Mouse (Mus musculus) lung, postnatal 14 days (tissue): ENCODE results near the gene Lsamp.

ENCODE experiments used
- DNase-seq: peaks from one replicate; pipeline ENCODE4 v3.0.0; 2021

Lsamp gene

DNA sequence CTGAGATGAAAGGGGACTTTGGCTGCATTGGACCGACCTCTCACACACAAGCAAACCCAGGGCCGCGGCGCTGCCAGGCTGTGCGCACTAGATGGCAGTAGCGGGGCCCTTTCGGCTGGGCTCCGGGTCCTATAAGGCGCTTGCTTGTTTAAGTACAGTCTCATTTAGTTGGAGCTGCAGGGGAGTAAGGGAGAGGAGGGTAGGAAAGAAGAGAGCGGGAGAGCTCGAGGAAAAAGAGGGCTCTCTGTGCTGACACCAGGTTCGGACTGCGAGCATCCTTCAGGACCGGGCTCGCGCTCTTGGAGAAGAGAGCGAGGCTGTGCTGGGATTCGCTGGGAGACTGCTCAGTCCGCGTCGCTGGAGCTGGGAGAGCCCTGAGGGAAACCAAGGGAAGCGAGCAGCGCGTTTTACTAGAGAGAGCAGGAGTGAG is at the start of gene Lsamp:
Gene Lsamp (plus strand): TSS at position 157 of the 430 bp plus-strand sequence.
- peak; percentile 34 for DNase-seq

DNA sequence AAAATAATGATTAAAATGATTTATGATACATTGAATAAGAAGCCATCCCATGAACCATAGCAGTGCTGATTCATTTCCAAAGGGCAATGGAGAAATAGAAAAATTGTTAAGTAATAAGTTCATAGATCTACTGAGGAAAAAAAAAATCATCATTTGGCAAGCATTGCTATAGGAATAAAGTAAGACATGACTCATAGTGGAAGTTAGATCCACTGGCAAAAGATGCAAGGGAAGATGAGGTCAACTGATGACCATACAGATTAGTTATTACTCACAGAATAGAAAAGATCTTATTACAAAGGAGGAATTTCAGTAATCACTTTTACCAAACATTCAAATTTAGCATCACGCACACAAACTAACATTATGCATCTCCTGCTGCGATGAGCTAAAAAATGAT is 26.5 kb upstream of the Lsamp start:
- no peak for DNase-seq

DNA sequence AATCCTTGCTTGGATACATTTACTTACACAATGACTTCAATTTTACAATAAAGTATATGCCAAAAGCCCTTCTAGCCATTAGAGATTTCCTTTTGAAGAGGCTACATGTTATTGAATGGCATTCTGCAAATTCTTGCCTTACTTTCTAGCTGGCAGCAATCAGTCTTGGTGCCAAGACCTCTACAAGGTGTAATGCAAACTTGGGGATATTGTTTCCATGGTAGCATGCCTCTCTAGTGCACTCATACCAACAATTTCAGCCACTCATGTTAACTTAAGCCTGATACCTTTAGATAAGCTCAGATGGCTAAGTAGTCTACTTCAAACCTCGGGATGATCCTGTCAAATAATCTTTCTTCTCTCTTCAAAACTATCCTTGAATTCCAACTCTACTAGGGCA is 11.4 kb upstream of the Lsamp start:
- no peak for DNase-seq

DNA sequence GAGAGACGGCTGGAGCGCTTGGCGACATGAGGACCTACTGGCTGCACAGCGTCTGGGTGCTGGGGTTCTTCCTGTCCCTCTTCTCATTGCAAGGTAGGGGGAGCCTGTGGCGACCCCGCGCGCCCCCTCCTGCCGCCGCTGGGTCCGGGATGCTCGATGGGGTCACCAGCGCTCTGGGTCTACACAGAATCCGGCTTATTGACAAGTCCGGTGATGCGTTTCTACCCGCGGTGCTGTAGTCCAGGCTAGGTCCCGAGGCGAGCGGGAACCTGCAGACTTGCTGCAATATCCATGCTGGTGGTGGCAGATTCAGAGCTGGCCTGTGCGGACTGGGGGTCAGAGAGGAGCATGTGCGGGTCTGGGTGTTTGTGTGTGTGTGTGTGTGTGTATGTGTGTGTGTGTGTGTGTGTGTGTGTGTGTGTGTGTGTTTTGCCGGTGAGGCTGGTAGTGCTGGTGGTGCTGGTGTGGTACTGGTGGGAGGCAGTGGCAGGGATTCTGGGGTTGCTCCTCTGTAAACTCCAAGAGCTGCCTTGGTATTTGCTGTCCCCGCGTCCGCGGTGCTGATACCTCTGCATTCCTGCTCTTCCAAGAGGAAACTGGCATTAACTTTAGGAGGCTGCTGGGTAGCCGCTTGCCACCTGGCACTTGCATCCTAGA is 602 bp downstream of the Lsamp start:
- no peak for DNase-seq

DNA sequence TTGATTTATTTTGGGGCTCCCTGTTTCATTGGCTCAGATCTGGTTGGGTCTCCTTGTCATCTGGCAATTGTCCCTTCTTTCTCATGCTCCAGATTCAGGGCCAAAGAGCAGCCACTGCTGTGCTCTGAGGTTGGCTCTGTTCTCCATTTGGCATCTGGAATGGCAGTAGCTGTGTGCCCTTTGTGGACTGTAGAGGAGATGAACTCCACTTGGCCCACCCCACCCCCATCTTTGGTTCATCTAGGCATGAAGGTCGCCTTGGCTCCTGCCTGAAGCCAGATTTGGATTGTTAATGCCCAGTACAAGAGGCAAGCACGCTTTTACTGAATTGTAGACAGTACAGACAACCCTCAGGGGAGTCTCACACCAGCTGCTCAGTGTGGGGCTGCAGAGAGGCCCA is 4.3 kb downstream of the Lsamp start:
- DNase-seq, result no peak

DNA sequence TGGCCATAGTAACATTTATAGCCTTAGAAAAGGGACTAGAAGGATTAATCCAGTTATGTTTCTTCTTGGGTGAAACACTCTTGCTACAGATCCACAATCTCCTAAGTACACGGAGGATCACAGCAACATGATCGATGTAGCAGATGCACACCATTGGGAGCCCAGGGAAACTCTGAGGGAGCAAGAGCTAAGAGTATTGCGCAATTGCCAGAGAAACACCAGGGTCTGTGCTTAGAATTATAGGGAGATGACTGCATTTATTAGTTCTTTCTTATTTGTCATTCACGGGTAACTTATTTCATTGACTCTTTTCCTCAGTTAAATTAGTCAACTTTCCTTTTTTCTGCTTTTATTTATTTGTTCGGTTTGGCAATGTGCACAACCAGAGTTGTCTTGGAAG is 10.7 kb downstream of the Lsamp start:
- no peak for DNase-seq

DNA sequence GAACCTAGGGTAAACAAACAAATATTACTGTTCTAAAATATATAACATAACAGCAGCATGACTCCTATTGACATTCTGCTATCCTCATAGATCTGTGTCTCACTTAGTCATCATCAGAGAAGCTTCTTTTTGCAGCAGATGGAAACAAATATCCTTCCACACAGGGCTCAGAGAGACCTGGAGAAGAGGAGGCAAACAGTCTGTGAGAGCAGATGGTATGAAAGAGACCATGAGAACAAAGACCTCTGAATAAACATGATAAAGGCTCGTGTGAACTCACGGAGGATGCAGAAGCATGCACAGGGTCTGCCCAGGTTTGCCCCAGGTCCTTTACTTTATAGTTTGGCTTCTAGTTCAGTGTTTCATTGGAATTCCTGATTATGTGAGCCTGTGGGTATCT is 24.6 kb downstream of the Lsamp start:
- DNase-seq, result no peak

DNA sequence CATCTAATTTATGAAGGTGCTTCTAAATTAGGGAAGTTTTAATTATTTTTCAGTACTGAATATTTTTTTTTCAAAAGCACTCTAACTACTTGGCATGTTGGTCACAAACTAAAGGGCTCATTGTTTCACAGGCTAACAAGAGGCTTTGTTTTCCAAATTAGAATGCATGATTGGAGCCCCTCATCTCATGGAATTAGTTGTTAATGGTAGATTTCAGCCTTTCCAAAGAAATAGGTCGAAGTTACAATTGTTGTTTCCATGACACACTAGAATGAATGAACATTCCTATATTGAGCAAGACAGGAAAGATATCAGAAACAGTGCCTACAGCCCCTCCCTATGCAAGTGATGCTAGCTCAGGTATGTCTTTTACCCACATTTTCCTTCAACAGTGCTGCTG is 26.9 kb downstream of the Lsamp start:
- DNase-seq, result no peak

DNA sequence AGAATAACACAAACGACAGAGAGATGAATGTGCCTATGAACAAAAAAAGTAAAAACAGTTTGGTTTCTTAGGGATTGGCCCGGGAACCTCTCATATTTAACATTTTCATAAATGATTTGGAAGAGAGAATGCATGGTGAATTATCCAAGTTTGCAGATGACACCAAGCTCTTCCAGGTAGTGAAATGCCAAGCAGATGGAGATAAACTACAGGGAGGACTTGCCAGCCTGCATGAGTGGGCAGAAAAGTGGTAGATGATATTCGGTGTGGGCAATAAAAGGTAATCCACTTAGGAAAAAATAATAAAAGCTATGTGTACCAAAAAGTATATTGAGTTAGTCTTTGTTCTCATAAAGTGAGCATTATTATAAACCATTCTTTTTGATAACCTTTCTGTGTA is 38.5 kb downstream of the Lsamp start:
- DNase-seq, result no peak

DNA sequence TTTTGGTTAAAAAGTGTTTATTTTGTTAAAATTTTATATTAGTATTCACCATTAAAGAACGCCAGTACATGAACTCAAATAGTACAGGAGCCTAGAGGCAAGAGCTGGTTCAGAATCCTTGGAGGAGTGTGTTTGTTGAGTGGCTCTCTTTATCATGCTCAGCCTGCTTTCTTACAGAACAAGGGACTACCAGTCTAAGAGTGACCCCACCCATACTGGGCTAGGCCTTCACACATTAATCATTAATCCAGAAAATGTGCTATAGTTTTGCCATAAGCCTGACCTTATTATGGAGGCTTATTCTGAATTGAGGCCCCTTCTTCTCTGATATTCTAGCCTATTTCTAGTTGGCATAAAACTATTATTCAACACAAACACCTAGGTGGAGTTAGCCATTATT is 52.6 kb downstream of the Lsamp start:
- no peak for DNase-seq

DNA sequence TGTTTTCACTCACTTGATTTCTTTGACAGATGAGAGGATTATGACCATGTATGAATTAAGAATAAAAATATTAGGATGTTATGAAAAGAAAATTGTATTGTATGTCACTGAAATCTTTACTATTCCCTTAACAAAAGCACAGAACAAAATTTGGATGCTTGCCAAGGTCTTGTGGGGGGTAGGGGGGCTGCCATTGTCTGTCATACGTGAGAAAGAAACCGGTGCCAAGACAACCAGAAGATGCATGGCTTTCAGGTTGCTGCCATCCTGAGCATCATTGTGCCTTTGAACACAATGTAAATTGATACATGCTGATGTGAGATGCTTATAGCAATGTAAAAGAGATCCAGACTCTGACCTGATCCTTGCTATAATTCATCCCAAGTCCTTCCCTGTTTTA is 75.4 kb downstream of the Lsamp start:
- DNase-seq, result no peak

DNA sequence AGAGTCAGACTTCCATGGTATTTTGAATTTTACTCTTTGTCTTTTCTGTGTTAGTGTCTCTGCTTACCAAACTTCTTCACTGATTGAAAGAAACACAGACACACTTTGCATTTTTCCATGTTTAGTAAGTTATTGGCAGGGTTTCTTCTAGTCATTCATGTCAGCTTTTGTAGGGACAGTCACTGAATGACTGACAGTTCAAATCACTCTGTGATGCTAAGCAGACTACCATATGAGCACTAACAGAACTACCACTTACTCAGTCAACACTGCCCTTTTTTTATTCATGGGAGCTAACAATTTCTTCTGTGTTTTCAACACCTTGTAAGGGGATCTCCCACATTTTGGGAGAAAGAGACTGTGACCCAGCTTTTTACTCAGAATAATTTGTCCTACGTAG is 75.8 kb downstream of the Lsamp start:
- DNase-seq, result no peak

DNA sequence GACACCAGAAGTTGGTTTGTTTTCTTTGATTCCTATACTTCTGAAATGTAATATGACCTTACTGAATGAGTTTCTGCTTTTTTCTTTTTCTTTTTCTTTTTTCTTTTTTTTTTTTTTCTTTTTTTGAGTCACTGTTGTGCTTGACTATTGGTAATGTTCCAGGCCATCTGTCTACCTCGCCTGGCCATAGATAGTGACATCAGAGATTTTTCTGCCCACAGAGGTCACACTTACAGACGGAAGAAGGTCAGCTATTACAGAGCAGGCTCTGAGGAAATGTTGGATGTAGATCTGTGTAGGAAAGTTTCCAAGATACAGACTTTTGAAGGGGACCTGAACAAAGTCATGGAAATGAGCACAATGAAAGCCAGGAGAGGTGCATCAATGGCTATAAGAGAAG is 76.3 kb downstream of the Lsamp start:
- no peak for DNase-seq

DNA sequence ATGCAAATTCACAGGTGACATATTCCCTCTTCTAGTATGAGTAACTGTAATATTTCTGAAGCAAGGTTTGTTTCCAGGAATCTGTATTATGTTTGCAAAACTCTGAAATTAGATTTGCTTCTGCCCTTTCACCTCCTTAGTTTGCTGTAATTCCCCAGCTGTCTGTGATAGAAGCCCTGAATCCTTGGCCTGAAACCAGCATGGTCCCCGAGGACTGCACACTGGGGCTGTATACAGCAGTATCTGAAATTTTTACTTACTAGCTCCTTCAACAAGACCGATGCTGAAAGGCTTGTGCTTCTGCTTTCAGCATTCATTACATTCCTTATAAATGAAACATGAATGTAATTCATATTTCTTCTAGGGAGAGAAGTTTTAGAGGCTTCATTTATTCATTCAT is 91.4 kb downstream of the Lsamp start:
- DNase-seq, result no peak

DNA sequence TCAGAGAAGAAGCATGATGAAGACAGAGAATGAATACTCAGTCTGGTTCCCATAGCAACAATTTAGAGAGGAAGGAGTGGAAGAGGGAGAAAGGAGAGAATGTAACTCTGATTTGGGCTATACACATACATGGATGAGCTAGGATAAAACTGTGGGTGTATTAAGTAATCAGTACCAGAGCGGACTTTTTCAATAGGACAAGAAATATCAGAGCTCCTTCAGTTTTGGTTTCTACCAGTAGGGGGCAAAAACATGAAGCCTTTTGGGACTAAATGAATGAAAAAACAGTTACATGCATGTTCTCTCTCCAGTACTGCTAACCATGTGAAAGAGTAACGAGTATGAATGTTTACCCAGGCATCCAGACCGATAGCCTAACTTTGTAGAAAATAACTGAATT is 96.1 kb downstream of the Lsamp start:
- no peak for DNase-seq

DNA sequence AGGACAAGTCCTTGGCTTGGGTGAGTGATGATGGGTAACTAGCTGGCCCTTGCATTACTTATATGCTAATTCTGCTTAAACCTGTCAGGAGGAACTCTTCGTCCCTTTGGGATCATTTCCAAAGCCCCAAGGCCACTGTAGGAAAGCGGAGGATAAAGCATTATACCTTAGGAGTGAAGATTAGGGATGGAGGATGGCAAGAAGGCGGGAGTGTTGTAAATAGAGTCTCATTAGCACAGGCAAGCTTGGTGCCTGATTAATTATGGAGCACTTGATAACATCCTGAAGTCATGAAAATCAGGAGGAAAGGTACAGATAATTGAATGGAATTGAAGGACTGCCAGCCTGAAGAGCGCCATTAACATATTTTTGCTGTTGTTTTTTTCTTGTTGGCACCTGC is 120.2 kb downstream of the Lsamp start:
- DNase-seq, result no peak

DNA sequence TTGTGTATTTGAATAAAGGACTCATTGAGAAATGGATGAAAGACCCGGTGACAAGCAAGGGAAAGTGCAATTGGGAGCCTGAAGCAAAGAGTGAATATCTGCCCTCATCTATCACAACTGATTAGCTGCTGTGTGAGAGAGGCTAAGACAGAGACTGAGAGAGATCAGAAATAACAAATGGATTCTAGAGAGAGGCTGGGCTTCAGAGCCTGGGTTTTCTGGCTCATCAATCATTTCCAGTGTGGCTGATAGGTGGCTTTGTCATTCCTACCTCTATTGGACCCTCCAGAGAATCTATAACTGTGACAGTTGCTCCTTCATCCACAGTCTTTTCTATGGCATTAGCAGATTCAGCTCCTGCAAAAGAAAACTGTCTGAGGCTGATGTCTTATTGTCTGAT is 198.8 kb downstream of the Lsamp start:
- DNase-seq, result no peak

DNA sequence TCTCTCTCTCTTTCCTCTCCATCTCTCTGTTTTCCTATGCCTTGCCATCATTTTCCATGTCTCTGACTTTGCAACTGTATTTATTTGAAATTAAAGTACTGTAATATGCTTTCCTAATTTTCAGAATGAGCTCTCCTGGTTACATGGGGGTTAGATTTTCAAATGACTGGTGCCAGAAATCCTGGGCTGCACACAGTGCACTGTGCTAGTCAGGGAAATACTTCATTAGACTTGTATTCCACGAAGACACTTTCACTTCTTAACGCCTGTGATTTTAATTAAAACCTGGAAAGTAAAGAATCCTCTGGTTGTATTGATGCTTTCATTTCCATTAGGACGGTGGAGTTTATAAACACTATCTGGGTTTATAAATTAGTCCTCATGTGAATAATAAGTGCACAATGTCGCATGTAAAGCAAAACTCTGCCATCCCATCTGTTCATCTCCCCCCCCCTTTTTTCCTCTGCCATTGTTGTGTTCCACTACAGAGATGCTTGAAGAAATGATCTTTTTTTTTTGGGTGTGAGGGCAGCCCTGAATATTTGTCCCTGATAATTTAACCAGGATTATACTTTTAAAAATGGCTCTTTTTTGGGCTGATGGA is 203.9 kb downstream of the Lsamp start:
- DNase-seq, result no peak

DNA sequence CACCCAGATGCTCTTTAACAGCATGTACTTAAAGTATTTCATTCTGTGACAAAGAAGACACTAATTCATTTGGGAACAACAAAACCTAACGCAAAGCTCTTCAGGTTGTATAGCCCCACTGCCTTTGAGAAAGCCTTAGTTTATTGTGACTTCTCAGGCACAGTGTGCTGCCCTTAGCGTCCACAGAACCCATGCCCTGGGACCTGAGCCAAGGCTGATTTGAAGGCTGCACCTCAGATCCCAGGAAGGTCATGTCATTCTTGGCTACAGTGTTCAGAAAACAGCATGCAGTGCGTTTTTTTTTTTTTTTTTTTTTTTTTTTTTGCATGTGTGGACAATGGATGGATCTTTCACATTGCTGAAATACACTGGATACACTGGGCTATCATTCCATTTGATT is 210.2 kb downstream of the Lsamp start:
- DNase-seq, result no peak

DNA sequence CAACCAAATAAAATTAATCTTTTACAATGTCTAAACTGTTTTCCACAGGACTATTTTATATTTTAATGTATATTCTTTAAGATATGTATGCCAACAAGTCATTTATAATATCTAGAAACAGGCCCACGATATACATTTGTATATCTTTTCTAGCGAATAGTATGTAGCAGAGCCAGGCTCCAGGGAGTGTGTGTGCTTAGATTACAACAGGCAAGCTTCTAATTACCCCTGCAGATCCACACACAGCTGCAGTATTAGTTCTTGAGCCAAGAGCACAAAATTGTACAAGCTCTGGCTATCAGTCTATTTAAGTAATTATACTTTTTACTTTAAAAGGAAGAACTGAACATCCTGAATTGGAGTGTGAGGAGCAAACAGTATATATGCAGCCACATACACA is 210.7 kb downstream of the Lsamp start:
- no peak for DNase-seq

DNA sequence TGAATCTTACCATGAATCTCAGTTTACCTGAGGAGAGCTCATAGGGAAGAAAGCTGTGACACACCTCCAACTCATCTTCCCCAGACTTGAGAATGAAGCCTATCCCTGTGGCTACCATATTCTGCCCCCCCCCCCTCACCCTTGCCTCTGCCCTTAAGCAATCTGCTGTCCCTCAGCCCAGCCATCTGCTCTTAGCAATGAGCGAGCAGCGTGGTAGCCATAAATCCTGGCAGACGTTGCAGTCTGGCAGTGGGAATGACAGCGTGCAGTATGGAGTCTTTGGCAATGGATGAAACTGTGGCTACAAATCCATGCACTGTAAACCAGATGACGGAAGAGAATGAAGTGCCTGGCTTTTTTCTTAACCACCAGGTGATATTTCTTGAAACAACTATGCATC is 244.5 kb downstream of the Lsamp start:
- DNase-seq, result no peak

DNA sequence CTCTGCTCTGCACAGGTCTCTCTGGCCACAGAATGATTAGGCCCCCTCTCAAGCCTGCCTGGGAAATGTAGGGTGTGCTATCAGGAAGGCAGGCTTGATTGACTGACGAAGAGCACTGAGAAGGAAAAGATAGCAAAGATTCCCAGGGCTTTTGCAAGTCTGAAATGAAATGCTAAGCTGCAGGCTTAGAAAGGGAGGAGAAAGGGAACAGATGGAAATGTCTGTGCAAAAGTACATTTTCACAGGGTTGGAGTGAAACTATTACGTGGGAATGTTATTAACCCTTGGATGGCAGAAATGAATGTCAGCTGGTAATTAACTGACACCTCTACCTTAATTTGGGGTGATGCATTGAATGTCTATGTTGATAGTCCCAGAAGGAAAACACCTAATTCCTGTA is 248.9 kb downstream of the Lsamp start:
- DNase-seq, result no peak

DNA sequence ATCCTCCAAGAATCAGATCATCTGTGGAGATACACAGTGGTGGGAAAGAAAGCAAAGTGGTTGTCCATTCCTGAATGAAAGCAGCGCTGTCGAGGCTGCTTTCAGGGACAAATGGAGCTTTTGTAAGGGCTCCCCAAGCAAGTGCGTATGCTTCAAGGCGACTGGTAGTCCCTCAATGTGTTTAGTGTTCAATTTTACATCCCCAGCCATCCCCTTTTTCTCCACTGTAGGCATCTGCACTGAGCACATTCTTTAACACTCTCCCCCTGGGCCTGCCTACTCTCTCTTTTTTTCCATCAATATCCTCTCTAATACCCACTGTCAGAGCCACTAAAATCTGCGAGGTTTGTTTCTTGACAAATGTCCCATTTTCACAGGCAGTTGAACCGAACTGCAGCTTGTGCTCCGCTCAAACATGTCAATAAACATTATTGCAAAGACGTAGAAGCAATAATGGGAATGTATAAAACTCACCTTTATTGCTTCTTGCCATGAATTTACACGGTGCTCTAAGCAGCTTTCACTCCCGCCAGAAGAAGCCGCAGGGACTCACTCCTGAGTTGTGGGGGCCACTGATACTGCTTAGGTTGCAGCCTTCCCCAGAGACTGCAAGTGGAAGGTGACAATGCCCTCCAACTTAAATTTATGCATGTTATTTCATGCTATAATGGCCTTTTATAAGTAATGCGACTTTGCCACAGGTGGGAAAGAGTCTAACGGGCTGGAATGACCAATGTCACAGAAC is 250.2 kb downstream of the Lsamp start:
- DNase-seq, result no peak

DNA sequence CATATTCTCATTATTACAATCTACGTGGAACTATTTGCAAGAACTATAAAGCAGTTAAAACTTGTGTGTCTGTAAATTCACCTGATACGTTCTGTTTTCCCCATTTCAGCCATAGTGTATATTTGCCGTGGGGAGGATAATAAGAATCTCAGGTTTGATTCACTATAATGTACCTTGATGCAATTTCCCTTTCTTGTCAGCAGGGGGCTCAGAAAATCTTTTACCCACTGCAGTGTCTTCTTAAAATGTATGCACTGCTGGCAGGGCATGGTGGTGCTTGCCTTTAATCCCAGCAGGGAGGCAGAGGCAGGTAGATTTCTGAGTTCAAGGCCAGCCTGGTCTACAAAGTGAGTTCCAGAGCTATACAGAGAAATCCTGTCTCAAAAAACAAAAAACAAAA is 287.7 kb downstream of the Lsamp start:
- no peak for DNase-seq

DNA sequence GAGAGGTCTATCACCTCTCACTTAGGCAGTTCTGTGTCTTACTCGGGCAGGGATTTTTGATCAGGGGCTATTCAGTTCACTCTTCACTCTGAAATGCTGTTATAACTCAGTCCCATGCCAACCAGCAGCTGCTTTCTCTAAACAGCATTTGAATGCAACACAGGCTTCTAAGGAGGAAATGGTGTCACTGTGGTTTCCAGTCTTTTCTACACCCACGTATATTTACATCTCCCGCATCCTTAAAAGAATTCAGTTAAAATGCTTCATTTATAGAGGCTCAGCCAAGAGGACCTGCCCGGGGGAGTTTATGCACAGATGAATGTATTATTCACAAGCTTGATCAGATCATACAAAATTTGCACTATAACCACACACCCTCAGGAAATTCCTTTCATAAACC is 306.0 kb downstream of the Lsamp start:
- DNase-seq, result no peak
